In genomic region chr14:8011938-8012337, GRCm38 (mm10) we compare ENCODE assay signal across 49 mouse cellular contexts. TPM values are rescaled to one million over a fixed set of nuclear protein-coding genes. Genes with fewer than 3 reads are reported as not detected.
"Had no signal": no experiment of that assay in that cellular context is flagged by ENCODE, and none has a peak within 500 bp of the region (broad histone marks: within the 10 kb centered on the region; RNA-seq: fewer than 3 reads in every experiment).

No protein-coding gene starts in this region.

- H3K27ac ChIP-seq: heart, embryonic 10.5 days; heart, embryonic 13.5 days; heart, embryonic 15.5 days; hindbrain, embryonic 10.5 days; hindbrain, embryonic 12.5 days; hindbrain, embryonic 13.5 days; hindbrain, embryonic 14.5 days; hindbrain, embryonic 15.5 days; hindbrain, postnatal 0 days; intestine, embryonic 15.5 days; kidney, embryonic 15.5 days; kidney, postnatal 0 days; layer of hippocampus, adult 2 months; left cerebral cortex, adult 2 months had no signal

- H3K27me3 ChIP-seq: heart, embryonic 12.5 days; heart, embryonic 13.5 days; heart, embryonic 15.5 days; hindbrain, embryonic 12.5 days; hindbrain, embryonic 13.5 days; hindbrain, embryonic 15.5 days; intestine, embryonic 15.5 days; kidney, embryonic 15.5 days had no signal

- H3K9ac ChIP-seq: heart, embryonic 12.5 days; heart, embryonic 13.5 days; heart, embryonic 15.5 days; hindbrain, embryonic 12.5 days; hindbrain, embryonic 13.5 days; hindbrain, embryonic 14.5 days; hindbrain, embryonic 15.5 days; intestine, embryonic 15.5 days; kidney, embryonic 15.5 days had no signal

- H3K4me2 ChIP-seq: heart, embryonic 11.5 days; heart, embryonic 12.5 days; heart, embryonic 13.5 days; heart, embryonic 15.5 days; hindbrain, embryonic 12.5 days; hindbrain, embryonic 13.5 days; hindbrain, embryonic 14.5 days; hindbrain, embryonic 15.5 days; intestine, embryonic 15.5 days; kidney, embryonic 15.5 days had no signal

- DNase-seq: heart, postnatal 10 days; heart, postnatal 36 days; heart, postnatal 4 days; kidney, adult 11 months; kidney, adult 18-20 months; kidney, adult 2 months; kidney, adult 8-10 months; kidney, adult 9 months; kidney, postnatal 10 days; kidney, postnatal 14 days; kidney, postnatal 25 days; kidney, postnatal 36 days; kidney, postnatal 4 days; layer of hippocampus, adult 9-11 months; layer of hippocampus, postnatal 36 days had no signal

- H3K9me3 ChIP-seq: heart, embryonic 10.5 days; heart, embryonic 12.5 days; heart, embryonic 13.5 days; heart, embryonic 15.5 days; hindbrain, embryonic 10.5 days; hindbrain, embryonic 12.5 days; hindbrain, embryonic 13.5 days; hindbrain, embryonic 15.5 days; intestine, embryonic 15.5 days; kidney, embryonic 15.5 days had no signal

- H3K4me3 ChIP-seq: heart, embryonic 10.5 days; heart, embryonic 12.5 days; heart, embryonic 13.5 days; heart, embryonic 15.5 days; hindbrain, embryonic 10.5 days; hindbrain, embryonic 12.5 days; hindbrain, embryonic 13.5 days; hindbrain, embryonic 15.5 days; intestine, embryonic 15.5 days; kidney, embryonic 15.5 days; layer of hippocampus, adult 2 months; left cerebral cortex, adult 2 months had no signal

- H3K36me3 ChIP-seq: heart, embryonic 10.5 days; heart, embryonic 12.5 days; heart, embryonic 13.5 days; heart, embryonic 15.5 days; hindbrain, embryonic 10.5 days; hindbrain, embryonic 12.5 days; hindbrain, embryonic 13.5 days; hindbrain, embryonic 15.5 days; intestine, embryonic 15.5 days; kidney, embryonic 15.5 days had no signal

- H3K4me1 ChIP-seq: heart, embryonic 10.5 days; heart, embryonic 12.5 days; heart, embryonic 13.5 days; heart, embryonic 15.5 days; hindbrain, embryonic 12.5 days; hindbrain, embryonic 15.5 days had no signal

RNA-seq across cellular contexts. Expression of gene Dnase1l3, which starts 17.6 kb away (rescaled TPM):
- total RNA-seq: heart, postnatal 10 days; heart, postnatal 4 days; hematopoietic stem cell, adult 5-6 weeks; hindbrain, postnatal 0 days; layer of hippocampus, adult 2 months; layer of hippocampus, adult 8-10 months; layer of hippocampus, postnatal 14 days; layer of hippocampus, postnatal 36 days; left cerebral cortex, adult 18-20 months had no signal
- polyA plus RNA-seq: heart, embryonic 10.5 days; hindbrain, embryonic 12.5 days had no signal

RNA-seq across cellular contexts. Expression of gene Gm45521, which starts 54.9 kb away (rescaled TPM):
- total RNA-seq: heart, postnatal 10 days; heart, postnatal 25 days; heart, postnatal 36 days; heart, postnatal 4 days; hematopoietic stem cell, adult 5-6 weeks; hindbrain, postnatal 0 days; layer of hippocampus, adult 18-20 months; layer of hippocampus, adult 2 months; layer of hippocampus, postnatal 14 days; layer of hippocampus, postnatal 25 days; layer of hippocampus, postnatal 36 days; left cerebral cortex, adult 18-20 months; left cerebral cortex, adult 2 months had no signal
- polyA plus RNA-seq: heart, embryonic 12.5 days; heart, embryonic 13.5 days; heart, embryonic 14.5 days; heart, embryonic 15.5 days; heart, embryonic 16.5 days; heart, postnatal 0 days; hindbrain, embryonic 11.5 days; hindbrain, embryonic 15.5 days; inflammation-experienced regulatory T-cells, adult 6 months; intestine, embryonic 14.5 days; intestine, embryonic 15.5 days; intestine, embryonic 16.5 days; intestine, postnatal 0 days; kidney, adult 2 months; kidney, embryonic 14.5 days; kidney, embryonic 15.5 days; kidney, embryonic 16.5 days; kidney, postnatal 0 days; large intestine, adult 2 months had no signal
